Mouse (Mus musculus): Measurements from ENCODE around the gene Tbpl2. TPM values are rescaled to one million over a fixed set of nuclear protein-coding genes. Genes with fewer than 3 reads are reported as not detected.

Tbpl2 gene
- polyA plus RNA-seq, 1 experiment from 2014 or later, result not detected

Other genes with a start within 250 kb of the Tbpl2 start
- gene Hnmt, start 47.2 kb downstream of the Tbpl2 start, polyA plus RNA-seq (2015; fragmentation: Nextera tagmentation; extraction: Ambion mirVana), result 1.4 and 2.2 TPM in 2 replicates
- 0.92 and 2.7 TPM in 2 replicates for gene Il1f8, start 56.6 kb upstream of the Tbpl2 start, polyA plus RNA-seq (2015; fragmentation: Nextera tagmentation; extraction: Ambion mirVana)
- 6.3 and 9.1 TPM in 2 replicates for gene Il1f9, start 89.9 kb upstream of the Tbpl2 start, polyA plus RNA-seq (2015; fragmentation: Nextera tagmentation; extraction: Ambion mirVana)
- gene Il1f6, start 118.8 kb upstream of the Tbpl2 start, polyA plus RNA-seq (2015; fragmentation: Nextera tagmentation; extraction: Ambion mirVana), result 2.5 and 4.3 TPM in 2 replicates
- gene Il1f5, start 180.4 kb upstream of the Tbpl2 start, polyA plus RNA-seq (2015; fragmentation: Nextera tagmentation; extraction: Ambion mirVana), result 35.9 and 38.4 TPM in 2 replicates
- 1.2 and 1.5 TPM in 2 replicates for gene Il1f10, start 194.6 kb upstream of the Tbpl2 start, polyA plus RNA-seq (2015; fragmentation: Nextera tagmentation; extraction: Ambion mirVana)
- 16.3 TPM in 2 replicates for gene Il1rn, start 240.3 kb upstream of the Tbpl2 start, polyA plus RNA-seq (2015; fragmentation: Nextera tagmentation; extraction: Ambion mirVana)

All from limb, embryonic 15.5 days (tissue).